Mouse (Mus musculus) bone marrow macrophage, adult 2 months (primary cell): ENCODE data around the gene Msh3.

Source experiments
- CTCF ChIP-seq: IDR thresholded peaks from 2 replicates; pipeline ENCODE4 v1.5.1; 2012; ENCODE audit warnings: low read depth, mild to moderate bottlenecking, low read length, moderate library complexity
- POLR2A ChIP-seq: IDR thresholded peaks from 2 replicates; pipeline ENCODE4 v1.6.1; 2012; ENCODE audit warnings: mild to moderate bottlenecking, low read depth, low read length, borderline replicate concordance

DNA sequence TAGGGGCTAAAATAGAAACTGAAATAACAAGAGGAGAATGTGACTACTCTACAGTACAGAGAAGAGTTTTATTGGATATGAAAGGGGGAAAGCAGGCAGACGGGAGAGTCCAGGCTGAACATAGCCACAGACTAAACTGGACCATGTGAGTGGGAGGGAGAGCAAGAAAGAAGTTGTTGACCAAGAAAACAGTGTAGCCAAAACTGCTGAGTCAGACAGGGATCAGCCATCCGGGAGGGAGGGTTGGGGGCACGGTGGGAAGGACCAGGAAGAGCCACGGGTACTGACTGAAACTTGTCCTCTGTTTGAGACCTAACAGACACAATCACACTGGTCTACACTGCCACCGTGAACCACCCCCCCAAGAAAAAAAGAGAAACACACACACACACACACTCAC, 28.8 kb downstream of the Msh3 start:
- TF ChIP-seq CTCF: no peak
- no peak for TF ChIP-seq POLR2A
